Comparison of ENCODE assay signal across 11 mouse cellular contexts in the genomic region with DNA sequence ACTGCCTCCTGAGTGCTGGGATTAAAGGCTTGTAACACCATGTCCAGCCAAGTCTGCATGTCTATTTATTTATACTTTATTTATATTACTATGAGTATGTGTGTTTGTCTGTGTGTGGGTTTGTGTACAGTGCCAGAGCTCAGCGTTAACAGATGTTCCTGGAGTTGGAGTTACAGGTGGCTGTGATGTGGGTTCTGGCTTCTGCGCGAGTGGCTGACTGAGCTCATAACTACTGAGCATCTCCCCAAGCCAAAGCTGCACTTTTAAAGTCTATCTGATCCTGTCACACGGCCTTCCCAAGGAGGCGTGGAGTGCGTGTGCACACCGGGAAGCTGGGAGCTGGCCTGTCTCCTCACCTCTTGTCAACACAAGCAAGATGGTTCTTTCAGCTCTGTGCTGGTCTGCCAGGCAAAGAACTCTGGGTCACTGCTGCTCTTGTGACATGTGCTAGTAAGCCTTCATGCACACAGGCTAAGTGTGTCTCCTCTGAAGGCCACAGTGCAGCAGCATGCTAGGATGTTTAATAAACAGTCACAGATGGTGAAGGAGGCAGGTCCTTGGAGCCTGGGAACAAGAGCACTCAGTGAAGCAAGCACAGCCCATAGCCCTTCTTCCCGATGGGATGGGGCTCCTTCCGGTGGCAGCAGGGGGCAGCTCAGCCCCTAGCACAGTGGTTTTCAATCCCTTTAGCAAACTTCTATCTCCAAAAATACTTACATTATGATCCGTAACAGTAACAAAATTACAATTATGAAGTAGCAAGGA. TPM values are rescaled to one million over a fixed set of nuclear protein-coding genes. Genes with fewer than 3 reads are reported as not detected.
DNase-seq lines count a peak whose midpoint lies in the region; ATAC-seq and TF ChIP-seq lines count a peak whose summit lies in the region.
"Had no signal": no experiment of that assay in that cellular context is flagged by ENCODE, and none has a peak within 500 bp of the region (broad histone marks: within the 10 kb centered on the region; RNA-seq: fewer than 3 reads in every experiment).

No protein-coding gene starts in this region.

- no peaks in the 10 kb centered on the region for H3K9me3 ChIP-seq in heart, embryonic 16.5 days (replicated peaks; ENCODE audit: control insufficient read depth, low read length)
- no peaks in the 10 kb centered on the region for H3K9me3 ChIP-seq in heart, embryonic 11.5 days (replicated peaks; ENCODE audit: control insufficient read depth, low read length)
- H3K9me3 ChIP-seq in hindbrain, embryonic 13.5 days, result no peaks in the 10 kb centered on the region
- no peaks in the 10 kb centered on the region for H3K9me3 ChIP-seq in midbrain, postnatal 0 days (ENCODE audit: low read length)
- H3K9me3 ChIP-seq: embryonic facial prominence, embryonic 12.5 days had no signal

- no peaks in the 10 kb centered on the region for H3K36me3 ChIP-seq in heart, embryonic 16.5 days (ENCODE audit: control insufficient read depth, insufficient read depth)
- no peaks in the 10 kb centered on the region for H3K36me3 ChIP-seq in heart, embryonic 11.5 days (ENCODE audit: control insufficient read depth, insufficient read depth, low read length)
- no peaks in the 10 kb centered on the region for H3K36me3 ChIP-seq in hindbrain, embryonic 13.5 days
- H3K36me3 ChIP-seq in midbrain, postnatal 0 days (ENCODE audit: insufficient read depth, low read length), result no peaks in the 10 kb centered on the region
- H3K36me3 ChIP-seq: embryonic facial prominence, embryonic 12.5 days had no signal

- H3K4me3 ChIP-seq in heart, embryonic 16.5 days (ENCODE audit: low read length), result no peak overlapping the region
- no peak overlapping the region for H3K4me3 ChIP-seq in heart, embryonic 11.5 days (ENCODE audit: low read depth, low read length)
- no peak overlapping the region for H3K4me3 ChIP-seq in hindbrain, embryonic 13.5 days
- H3K4me3 ChIP-seq in midbrain, postnatal 0 days (ENCODE audit: low read depth, low read length), result no peak overlapping the region
- H3K4me3 ChIP-seq: embryonic facial prominence, embryonic 12.5 days had no signal

- no peak overlapping the region for H3K4me2 ChIP-seq in heart, embryonic 16.5 days (ENCODE audit: low read depth, low read length)
- no peak overlapping the region for H3K4me2 ChIP-seq in heart, embryonic 11.5 days
- no peak overlapping the region for H3K4me2 ChIP-seq in hindbrain, embryonic 13.5 days
- H3K4me2 ChIP-seq in midbrain, postnatal 0 days (ENCODE audit: low read depth, low read length, poor library complexity, severe bottlenecking), result no peak overlapping the region
- H3K4me2 ChIP-seq: embryonic facial prominence, embryonic 12.5 days had no signal

- peak overlapping the region; percentile 89 for H3K27ac ChIP-seq in heart, embryonic 16.5 days (ENCODE audit: low read length)
- H3K27ac ChIP-seq in heart, embryonic 11.5 days (ENCODE audit: low read depth, low read length), result no peak overlapping the region
- H3K27ac ChIP-seq in hindbrain, embryonic 13.5 days, result peak overlapping the region; percentile 23; the same call in 1 of the 2 replicates
- H3K27ac ChIP-seq in midbrain, postnatal 0 days (ENCODE audit: low read depth, low read length), result 0 out of 2 replicates have a peak overlapping the region, but pooled peaks have one; percentile 7

- H3K4me1 ChIP-seq in heart, embryonic 16.5 days (ENCODE audit: control insufficient read depth, insufficient read depth, low read length), result peaks cover 19% of the 10 kb centered on the region
- H3K4me1 ChIP-seq in heart, embryonic 11.5 days (ENCODE audit: control insufficient read depth, insufficient read depth, low read length), result peaks cover 22% of the 10 kb centered on the region
- peaks cover 20% of the 10 kb centered on the region for H3K4me1 ChIP-seq in hindbrain, embryonic 13.5 days (replicated peaks)
- H3K4me1 ChIP-seq in midbrain, postnatal 0 days (ENCODE audit: insufficient read depth, low read length), result no peaks in the 10 kb centered on the region

- peak; percentile 4; the same call in 1 of the 2 replicates for TF ChIP-seq CTCF in midbrain, postnatal 0 days (IDR thresholded peaks at IDR 0.05)

- DNase-seq in embryo, embryonic 10.5 days (ENCODE audit: low spot score), result peak; percentile 46
- peak; percentile 43 for DNase-seq in midbrain, postnatal 0 days (ENCODE audit: low spot score)
- no peak for DNase-seq in layer of hippocampus, adult 9-10 months (ENCODE audit: low spot score)
- no peak for DNase-seq in frontal cortex, adult 2 months (ENCODE audit: extremely low spot score in 1 of 2, low spot score in 1 of 2)

- H3K9ac ChIP-seq in heart, embryonic 16.5 days (ENCODE audit: low read length), result 0 out of 2 replicates have a peak overlapping the region, but pooled peaks have one; percentile 7
- no peak overlapping the region for H3K9ac ChIP-seq in heart, embryonic 11.5 days (ENCODE audit: low read depth, low read length)
- H3K9ac ChIP-seq in hindbrain, embryonic 13.5 days, result no peak overlapping the region
- H3K9ac ChIP-seq in midbrain, postnatal 0 days (replicated peaks; ENCODE audit: low read length, poor library complexity, severe bottlenecking), result no peak overlapping the region
- H3K9ac ChIP-seq: embryonic facial prominence, embryonic 12.5 days had no signal

- H3K27me3 ChIP-seq in heart, embryonic 16.5 days (ENCODE audit: control insufficient read depth, insufficient read depth, low read length), result no peaks in the 10 kb centered on the region
- H3K27me3 ChIP-seq in heart, embryonic 11.5 days (ENCODE audit: control insufficient read depth, insufficient read depth, low read length), result no peaks in the 10 kb centered on the region
- peaks cover 12% of the 10 kb centered on the region; the same call in 1 of the 2 replicates for H3K27me3 ChIP-seq in hindbrain, embryonic 13.5 days
- no peaks in the 10 kb centered on the region for H3K27me3 ChIP-seq in midbrain, postnatal 0 days (ENCODE audit: insufficient read depth, low read length)
- H3K27me3 ChIP-seq: CH12.LX; embryonic facial prominence, embryonic 12.5 days had no signal

- no peak for ATAC-seq in heart, embryonic 16.5 days (replicated peaks; ENCODE audit: extremely low read depth, insufficient read depth, low FRiP score)
- no peak; the same call in 1 of the 2 replicates for ATAC-seq in heart, embryonic 11.5 days (replicated peaks; ENCODE audit: insufficient number of reproducible peaks, low FRiP score, low TSS enrichment)
- ATAC-seq in hindbrain, embryonic 13.5 days (ENCODE audit: low FRiP score), result 0 out of 2 replicates have a peak, but pooled peaks have one; percentile 50
- ATAC-seq in midbrain, postnatal 0 days (ENCODE audit: low FRiP score), result no peak
- no peak for ATAC-seq in erythroblast, adult 5-6 weeks (replicated peaks; ENCODE audit: low FRiP score, poor library complexity, severe bottlenecking)

- WGBS in heart, embryonic 16.5 days, result 43% methylated on average over 10 of the region's 10 CpGs
- WGBS in heart, embryonic 11.5 days (ENCODE audit: insufficient replicate concordance), result 48% methylated on average over 10 of the region's 10 CpGs
- WGBS in hindbrain, embryonic 13.5 days, result 57% methylated on average over 10 of the region's 10 CpGs
- WGBS in midbrain, postnatal 0 days, result 52% methylated on average over 10 of the region's 10 CpGs

RNA-seq across cellular contexts. Expression of a gene that starts 37.2 kb away (rescaled TPM):
- polyA plus RNA-seq in heart, embryonic 16.5 days (2015; fragmentation: Nextera tagmentation; extraction: Ambion mirVana), result 7.8 and 8.8 TPM in 2 replicates
- polyA plus RNA-seq in heart, embryonic 11.5 days (2014; fragmentation: Nextera tagmentation; extraction: Ambion mirVana), result 0.96 and 2.1 TPM in 2 replicates
- polyA plus RNA-seq in hindbrain, embryonic 13.5 days (2015; fragmentation: Nextera tagmentation; extraction: Ambion mirVana), result 28.3 and 31.8 TPM in 2 replicates
- total RNA-seq in midbrain, postnatal 0 days (2014; rRNA removed), result 30.0 and 32.7 TPM in 2 replicates
- polyA plus RNA-seq in midbrain, postnatal 0 days (2015; fragmentation: Nextera tagmentation; extraction: Ambion mirVana), result 14.7 and 18.0 TPM in 2 replicates
- polyA plus RNA-seq in frontal cortex, adult 2 months (2012; rRNA removed), result 12.3 and 12.7 TPM in 2 replicates
- total RNA-seq in erythroblast, adult 5-6 weeks (2015; ENCODE audit: low replicate concordance), result not detected in 2 replicates
- 0.56 and 0.60 TPM in 2 replicates for total RNA-seq in erythroblast, adult 5-6 weeks (2017; ENCODE audit: low replicate concordance)

RNA-seq across cellular contexts. Expression of a gene that starts 48.1 kb away (rescaled TPM):
- 31.1 and 32.5 TPM in 2 replicates for polyA plus RNA-seq in heart, embryonic 16.5 days (2015; fragmentation: Nextera tagmentation; extraction: Ambion mirVana)
- polyA plus RNA-seq in heart, embryonic 11.5 days (2014; fragmentation: Nextera tagmentation; extraction: Ambion mirVana), result 19.9 and 25.1 TPM in 2 replicates
- 22.4 TPM in 2 replicates for polyA plus RNA-seq in hindbrain, embryonic 13.5 days (2015; fragmentation: Nextera tagmentation; extraction: Ambion mirVana)
- 27.9 and 30.4 TPM in 2 replicates for total RNA-seq in midbrain, postnatal 0 days (2014; rRNA removed)
- polyA plus RNA-seq in midbrain, postnatal 0 days (2015; fragmentation: Nextera tagmentation; extraction: Ambion mirVana), result 34.3 and 40.9 TPM in 2 replicates
- 16.2 and 17.7 TPM in 2 replicates for polyA plus RNA-seq in frontal cortex, adult 2 months (2012; rRNA removed)
- 0.42 TPM in 1 of 2 replicates, not detected in the other for total RNA-seq in erythroblast, adult 5-6 weeks (2015; ENCODE audit: low replicate concordance)
- total RNA-seq in erythroblast, adult 5-6 weeks (2017; ENCODE audit: low replicate concordance), result 0.56 and 1.2 TPM in 2 replicates

RNA-seq across cellular contexts. Expression of a gene that starts 56.1 kb away (rescaled TPM):
- polyA plus RNA-seq in heart, embryonic 16.5 days (2015; fragmentation: Nextera tagmentation; extraction: Ambion mirVana), result not detected in 2 replicates
- 0.44 TPM in 1 of 2 replicates, not detected in the other for polyA plus RNA-seq in heart, embryonic 11.5 days (2014; fragmentation: Nextera tagmentation; extraction: Ambion mirVana)
- 0.43 TPM in 1 of 2 replicates, not detected in the other for polyA plus RNA-seq in hindbrain, embryonic 13.5 days (2015; fragmentation: Nextera tagmentation; extraction: Ambion mirVana)
- not detected in 2 replicates for total RNA-seq in midbrain, postnatal 0 days (2014; rRNA removed)
- 0.42 and 0.65 TPM in 2 replicates for polyA plus RNA-seq in midbrain, postnatal 0 days (2015; fragmentation: Nextera tagmentation; extraction: Ambion mirVana)
- polyA plus RNA-seq in frontal cortex, adult 2 months (2012; rRNA removed), result 0.04 TPM in 1 of 2 replicates, not detected in the other
- not detected in 2 replicates for total RNA-seq in erythroblast, adult 5-6 weeks (2015; ENCODE audit: low replicate concordance)
- total RNA-seq in erythroblast, adult 5-6 weeks (2017; ENCODE audit: low replicate concordance), result not detected in 2 replicates
- total RNA-seq: adrenal gland, adult 8-10 months had no signal

RNA-seq across cellular contexts. Expression of a gene that starts 58.7 kb away (rescaled TPM):
- polyA plus RNA-seq in heart, embryonic 16.5 days (2015; fragmentation: Nextera tagmentation; extraction: Ambion mirVana), result 30.2 and 32.7 TPM in 2 replicates
- polyA plus RNA-seq in heart, embryonic 11.5 days (2014; fragmentation: Nextera tagmentation; extraction: Ambion mirVana), result 9.8 and 13.6 TPM in 2 replicates
- polyA plus RNA-seq in hindbrain, embryonic 13.5 days (2015; fragmentation: Nextera tagmentation; extraction: Ambion mirVana), result 16.3 and 19.5 TPM in 2 replicates
- total RNA-seq in midbrain, postnatal 0 days (2014; rRNA removed), result 9.8 and 11.6 TPM in 2 replicates
- polyA plus RNA-seq in midbrain, postnatal 0 days (2015; fragmentation: Nextera tagmentation; extraction: Ambion mirVana), result 12.8 and 14.8 TPM in 2 replicates
- 9.5 and 11.5 TPM in 2 replicates for polyA plus RNA-seq in frontal cortex, adult 2 months (2012; rRNA removed)
- 3.3 TPM in 1 of 2 replicates, not detected in the other for total RNA-seq in erythroblast, adult 5-6 weeks (2015; ENCODE audit: low replicate concordance)
- total RNA-seq in erythroblast, adult 5-6 weeks (2017; ENCODE audit: low replicate concordance), result 1.0 and 1.4 TPM in 2 replicates

Comparison
In these comparisons a context has a peak if more than half of its experiments do, and no peak if none do; other contexts are left out.
1. DNase-seq: peak in embryo, embryonic 10.5 days (single experiment) and midbrain, postnatal 0 days (single experiment); none in layer of hippocampus, adult 9-10 months (single experiment) and frontal cortex, adult 2 months (0 of 2).